Mouse (Mus musculus) 416B (cell line): Measurements from ENCODE around the gene Tbc1d2.

Experiments
- DNase-seq: peaks from one replicate; pipeline ENCODE4 v3.0.0; 2011; ENCODE audit warnings: low read depth

The Tbc1d2 gene

GRCm38 (mm10) chr4:46580799-46581243, 69.2 kb downstream of the Tbc1d2 start:
- peak; percentile 46 for DNase-seq

- peak; percentile 78 for DNase-seq
Measured at GRCm38 (mm10) chr4:46578796-46579346, 71.1 kb downstream of the Tbc1d2 start.

GRCm38 (mm10) chr4:46578228-46578627, 71.8 kb downstream of the Tbc1d2 start:
- peak; percentile 72 for DNase-seq

GRCm38 (mm10) chr4:46575509-46576284, 74.3 kb downstream of the Tbc1d2 start:
- DNase-seq = peak; percentile 58

GRCm38 (mm10) chr4:46574841-46575240, 75.2 kb downstream of the Tbc1d2 start:
- DNase-seq = peak; percentile 60

- peak; percentile 74 for DNase-seq
Measured at GRCm38 (mm10) chr4:46574024-46574753, 75.8 kb downstream of the Tbc1d2 start.

- DNase-seq = no peak
Measured at GRCm38 (mm10) chr4:46572616-46573015, 77.4 kb downstream of the Tbc1d2 start.

- DNase-seq = no peak
Measured at GRCm38 (mm10) chr4:46571744-46572143, 78.3 kb downstream of the Tbc1d2 start.

GRCm38 (mm10) chr4:46569671-46570070, 80.3 kb downstream of the Tbc1d2 start:
- DNase-seq = no peak

- DNase-seq = no peak
Measured at GRCm38 (mm10) chr4:46568169-46568568, 81.8 kb downstream of the Tbc1d2 start.

GRCm38 (mm10) chr4:46566931-46567671, 82.9 kb downstream of the Tbc1d2 start:
- no peak for DNase-seq

- DNase-seq = peak; percentile 77
Measured at GRCm38 (mm10) chr4:46565393-46565955, 84.5 kb downstream of the Tbc1d2 start.

- no peak for DNase-seq
Measured at GRCm38 (mm10) chr4:46564247-46564646, 85.8 kb downstream of the Tbc1d2 start.

- DNase-seq = peak; percentile 98
Measured at GRCm38 (mm10) chr4:46563847-46564246, 86.2 kb downstream of the Tbc1d2 start.

- DNase-seq = no peak
Measured at GRCm38 (mm10) chr4:46562841-46563240, 87.2 kb downstream of the Tbc1d2 start.

GRCm38 (mm10) chr4:46562037-46562436, 88.0 kb downstream of the Tbc1d2 start:
- DNase-seq = no peak

GRCm38 (mm10) chr4:46560069-46560705, 89.8 kb downstream of the Tbc1d2 start:
- no peak for DNase-seq

GRCm38 (mm10) chr4:46558672-46559667, 91.0 kb downstream of the Tbc1d2 start:
- no peak for DNase-seq

- DNase-seq = no peak
Measured at GRCm38 (mm10) chr4:46556933-46557332, 93.1 kb downstream of the Tbc1d2 start.

GRCm38 (mm10) chr4:46555762-46556161, 94.2 kb downstream of the Tbc1d2 start:
- DNase-seq = peak; percentile 50
